Mouse (Mus musculus): ENCODE measurements at regions not wholly inside any gene's neighbourhood (a gene's known extent, or its start where the extent isn't known, plus 50 kb on each side); places are given as distances from the start of the nearest gene placed in this dataset.

GRCm38 (mm10) chr8:116435268-116435980 lies 69.3 kb upstream of the Dynlrb2 start:
- TF ChIP-seq POLR2A (IDR thresholded peaks at IDR 0.05; ENCODE audit: extremely low read depth, insufficient read depth, low read length) (no peak), CTCF (IDR thresholded peaks at IDR 0.05; ENCODE audit: low read depth, low read length) (no peak)

Data from liver, adult 2 months (tissue).